Mouse (Mus musculus) testis, adult 2 months (tissue): ENCODE results near the gene Mrps25. TPM values are rescaled to one million over a fixed set of nuclear protein-coding genes. Genes with fewer than 3 reads are reported as not detected.

ENCODE experiments used
- H3K27ac ChIP-seq: fragments of 200-500 bp; 2 replicates; pipeline ENCODE4 v1.5.1; 2012; ENCODE audit warnings: low read depth, low read length; ENCODE audit not compliant: control insufficient read depth, insufficient read depth
- H3K27me3 ChIP-seq: fragments of 200-500 bp; 2 replicates; pipeline ENCODE4 v1.6.1; 2012; ENCODE audit warnings: mild to moderate bottlenecking, low read length, moderate library complexity; ENCODE audit not compliant: control insufficient read depth, insufficient read depth
- H3K36me3 ChIP-seq: fragments of 200-500 bp; 2 replicates; pipeline ENCODE4 v1.6.1; 2012; ENCODE audit warnings: mild to moderate bottlenecking, low read length; ENCODE audit not compliant: control insufficient read depth, insufficient read depth
- H3K4me1 ChIP-seq: fragments of 200-500 bp; 2 replicates; pipeline ENCODE4 v1.6.1; 2012; ENCODE audit warnings: low read length; ENCODE audit not compliant: control insufficient read depth, insufficient read depth
- H3K4me3 ChIP-seq: fragments of 200-500 bp; 2 replicates; pipeline ENCODE4 v1.5.1; 2012; ENCODE audit warnings: low read depth, mild to moderate bottlenecking, low read length, moderate library complexity, mixed read lengths; ENCODE audit not compliant: control insufficient read depth
- CTCF ChIP-seq: fragments of 200-500 bp; IDR thresholded peaks from 2 replicates; pipeline ENCODE4 v1.5.1; 2012; ENCODE audit warnings: low read depth, mild to moderate bottlenecking, inconsistent platforms, low read length, moderate library complexity; ENCODE audit not compliant: control insufficient read depth, insufficient read depth, insufficient replicate concordance
- POLR2A ChIP-seq: fragments of 200-500 bp; IDR thresholded peaks from 2 replicates; pipeline ENCODE4 v1.6.1; 2012; ENCODE audit warnings: low read depth, mild to moderate bottlenecking, inconsistent platforms, low read length, moderate library complexity; ENCODE audit not compliant: control insufficient read depth
- polyA plus RNA-seq: library from polyadenylated mRNA; depleted of rRNA; stranded (reverse); fragments of >200 nt; gene quantifications from 2 replicates; pipeline ENCODE4 v1.2.3, GENCODE M21; 2012; rRNA removed

The Mrps25 gene
- polyA plus RNA-seq = 12.2 and 14.3 TPM in 2 replicates

DNA sequence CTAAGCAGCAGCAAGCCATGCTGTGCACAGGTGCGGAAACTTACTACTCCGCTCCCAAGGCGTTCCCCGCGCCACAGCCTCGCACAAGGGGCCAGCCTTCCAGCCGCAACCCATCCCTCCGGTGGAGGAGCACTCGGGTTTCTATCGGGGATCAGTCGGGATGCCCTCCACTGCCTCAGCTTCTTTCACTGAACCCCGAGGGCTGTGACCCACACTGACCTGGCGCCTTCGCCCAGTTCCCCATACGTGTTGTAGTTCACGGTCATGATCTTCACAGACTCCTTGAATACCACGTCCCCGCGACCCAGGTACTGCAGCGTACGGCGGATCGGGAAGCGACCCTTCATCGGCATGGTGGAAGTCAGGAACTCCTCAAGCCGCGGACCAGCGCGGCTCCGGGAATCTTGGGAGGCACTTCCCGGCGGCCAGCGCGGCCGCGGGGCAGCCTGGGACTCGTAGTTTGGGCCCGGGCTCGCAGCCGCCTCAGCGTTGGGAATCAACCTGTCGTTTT lies at the start of gene Mrps25:
Mrps25 (minus strand) TSS at position 413 of the 511 bp plus-strand sequence.
- Histone ChIP-seq H3K4me3 (peak within 1 kb of the TSS; percentile 91), H3K4me1 (peaks cover 5% of the 10 kb centered on the region), H3K27ac (peak within 1 kb of the TSS; percentile 32), H3K27me3 (no peaks in the 10 kb centered on the region), H3K36me3 (no peaks in the 10 kb centered on the region)
- TF ChIP-seq POLR2A (peak; percentile 80), CTCF (no peak)

DNA sequence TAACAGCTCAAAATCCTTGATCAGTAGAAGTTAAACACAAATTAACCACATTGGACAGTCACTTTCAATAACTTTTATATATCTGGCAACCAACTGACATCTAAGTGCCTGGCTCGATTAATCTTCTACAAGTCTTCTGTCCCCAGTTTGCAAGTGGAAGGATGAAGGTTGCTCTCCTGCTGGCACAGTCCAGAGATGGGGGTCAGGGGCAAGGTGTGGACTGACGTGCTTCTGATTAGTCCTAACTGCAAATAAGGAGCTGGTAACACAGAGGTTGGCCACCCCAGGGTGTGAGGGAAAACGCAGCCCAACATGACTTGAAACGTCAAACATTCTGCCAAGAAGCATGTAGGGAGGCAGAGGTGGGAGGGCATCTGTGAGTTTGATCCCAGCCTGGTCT lies 47.9 kb upstream of the Mrps25 start:
- H3K4me3 ChIP-seq = no peak overlapping the region
- no peaks in the 10 kb centered on the region for H3K4me1 ChIP-seq
- H3K27me3 ChIP-seq = no peaks in the 10 kb centered on the region
- TF ChIP-seq CTCF (no peak), POLR2A (no peak)
- no peak overlapping the region for H3K27ac ChIP-seq
- H3K36me3 ChIP-seq = no peaks in the 10 kb centered on the region

DNA sequence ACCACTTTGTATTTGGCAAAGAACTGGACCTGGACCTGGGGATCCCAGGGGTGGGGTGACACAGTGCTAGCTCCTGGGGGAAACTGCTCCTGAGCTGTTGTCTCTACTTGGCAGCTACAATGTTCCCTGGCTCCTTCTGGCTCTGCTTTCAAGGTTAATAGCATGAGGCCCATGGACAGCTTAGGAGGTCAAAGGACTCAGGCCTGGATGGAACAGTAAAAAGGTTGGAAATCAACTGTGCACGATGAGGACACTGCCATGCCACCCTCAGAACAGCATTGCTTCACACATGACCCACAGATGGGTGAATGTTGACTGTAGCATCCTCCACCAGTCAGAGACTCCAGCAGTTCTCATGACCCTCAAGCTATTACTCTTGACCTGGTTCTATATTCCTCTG lies 47.5 kb upstream of the Mrps25 start:
- Histone ChIP-seq H3K27ac (no peak overlapping the region), H3K4me1 (no peaks in the 10 kb centered on the region), H3K36me3 (no peaks in the 10 kb centered on the region), H3K27me3 (no peaks in the 10 kb centered on the region), H3K4me3 (no peak overlapping the region)
- no peak for TF ChIP-seq CTCF

DNA sequence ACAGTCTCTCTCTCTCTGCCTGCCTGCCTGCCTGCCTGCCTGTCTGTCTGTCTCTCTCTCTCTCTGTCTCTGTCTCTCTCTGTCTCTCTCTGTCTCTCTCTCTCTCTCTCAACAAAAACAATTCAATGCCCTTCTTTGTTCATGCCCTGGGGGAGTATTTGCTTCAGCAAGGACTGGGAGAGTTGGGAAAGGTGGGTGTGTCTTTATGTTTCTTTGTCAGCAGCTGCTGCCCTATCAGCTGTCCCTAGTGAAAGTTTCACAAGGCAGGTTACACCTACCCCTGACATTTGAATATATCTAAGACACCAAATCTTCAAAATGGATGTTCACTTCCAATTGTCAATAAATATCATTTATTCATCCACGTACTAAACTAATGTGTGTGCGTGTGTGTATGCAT lies 45.8 kb upstream of the Mrps25 start:
- TF ChIP-seq POLR2A (no peak), CTCF (no peak)
- Histone ChIP-seq H3K27ac (no peak overlapping the region), H3K36me3 (no peaks in the 10 kb centered on the region), H3K4me3 (no peak overlapping the region; the same call in none of the 2 replicates), H3K27me3 (no peaks in the 10 kb centered on the region), H3K4me1 (no peaks in the 10 kb centered on the region)

DNA sequence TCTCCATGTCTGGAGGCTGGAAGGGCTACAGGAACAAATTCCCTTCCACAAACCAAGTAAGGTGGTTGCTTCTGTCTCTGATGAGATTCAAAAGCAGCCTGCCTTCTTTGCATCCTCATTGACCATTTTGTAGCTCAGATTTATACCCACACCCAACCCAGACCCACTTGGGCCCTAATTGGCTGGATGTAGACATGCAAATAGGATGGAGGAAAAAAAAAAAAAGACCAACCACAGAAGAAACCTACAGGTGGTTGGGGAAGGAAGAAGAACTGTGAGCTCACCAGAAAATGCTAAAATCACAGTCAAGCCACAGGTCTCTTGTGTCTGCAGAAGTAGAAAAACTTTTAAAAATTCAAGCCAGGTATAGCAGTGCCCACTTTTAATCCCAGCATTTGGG lies 45.3 kb upstream of the Mrps25 start:
- Histone ChIP-seq H3K36me3 (no peaks in the 10 kb centered on the region), H3K27me3 (no peaks in the 10 kb centered on the region), H3K27ac (no peak overlapping the region), H3K4me3 (no peak overlapping the region), H3K4me1 (no peaks in the 10 kb centered on the region)
- no peak for TF ChIP-seq POLR2A
- no peak for TF ChIP-seq CTCF

DNA sequence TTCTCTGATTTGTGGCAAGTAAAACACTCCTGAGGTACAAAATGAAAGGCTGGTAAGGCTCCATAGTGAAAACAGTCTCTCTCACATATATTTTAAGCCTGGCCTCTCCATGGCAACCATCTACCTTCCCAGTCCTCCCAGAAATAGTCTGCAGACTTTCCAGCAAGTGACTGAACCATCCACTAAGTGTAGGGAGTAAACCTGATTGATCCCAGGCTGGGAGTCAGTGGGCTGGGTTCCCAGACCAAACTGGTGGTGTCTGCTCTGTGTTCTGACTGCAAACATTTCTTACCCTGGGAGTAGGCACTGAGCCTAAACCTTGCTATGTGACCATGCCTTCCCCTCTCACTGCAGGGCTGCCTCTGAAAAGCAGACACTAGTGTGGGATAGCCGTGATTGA lies 41.1 kb upstream of the Mrps25 start:
- Histone ChIP-seq H3K4me1 (no peaks in the 10 kb centered on the region), H3K27ac (no peak overlapping the region), H3K36me3 (no peaks in the 10 kb centered on the region), H3K4me3 (no peak overlapping the region), H3K27me3 (no peaks in the 10 kb centered on the region)
- TF ChIP-seq POLR2A = no peak
- TF ChIP-seq CTCF = no peak

DNA sequence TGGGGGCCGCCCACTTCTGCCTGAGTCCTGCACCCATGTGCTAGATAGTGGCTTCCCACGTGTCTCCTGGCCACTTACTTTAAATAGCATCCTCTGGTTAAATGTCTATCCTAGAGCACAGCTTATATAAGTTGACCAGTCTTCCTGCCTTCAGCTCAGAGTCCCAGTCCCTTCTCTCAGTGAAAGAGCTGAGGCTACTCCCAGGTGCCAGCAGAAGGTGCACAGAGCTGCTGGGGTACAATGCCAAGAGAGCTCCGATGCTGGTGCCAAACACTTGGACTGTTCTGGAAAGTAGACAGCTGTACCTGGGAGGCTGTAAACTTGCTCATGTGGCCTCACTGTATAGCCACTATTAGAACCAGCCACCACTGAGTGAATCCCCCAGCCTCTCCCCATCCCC lies 38.2 kb upstream of the Mrps25 start:
- H3K27me3 ChIP-seq = no peaks in the 10 kb centered on the region
- H3K4me1 ChIP-seq = no peaks in the 10 kb centered on the region
- H3K36me3 ChIP-seq = no peaks in the 10 kb centered on the region; the same call in 1 of the 2 replicates
- no peak overlapping the region for H3K4me3 ChIP-seq
- no peak overlapping the region for H3K27ac ChIP-seq
- no peak for TF ChIP-seq POLR2A
- no peak for TF ChIP-seq CTCF

DNA sequence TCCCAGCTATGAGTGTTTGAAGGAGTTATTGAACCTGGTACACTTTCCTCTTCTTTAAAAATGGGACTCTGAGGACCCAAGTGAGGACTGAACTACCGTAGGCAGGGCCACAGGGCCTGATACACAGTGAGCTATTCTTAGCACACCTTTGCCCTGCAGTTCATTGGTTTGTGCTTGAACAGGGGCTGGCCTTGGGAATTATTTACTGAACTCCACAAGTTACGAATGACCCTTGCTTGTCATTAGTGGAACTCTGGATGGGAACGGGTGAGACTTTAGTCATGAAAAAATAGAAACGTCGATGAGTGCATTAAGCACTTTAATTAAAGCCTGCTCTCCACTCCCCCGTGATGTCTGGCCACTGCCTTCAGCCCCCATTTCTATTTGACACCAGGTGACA lies 37.8 kb upstream of the Mrps25 start:
- H3K27me3 ChIP-seq = no peaks in the 10 kb centered on the region

More for the DNA sequence above, 37.8 kb upstream of the Mrps25 start:
- H3K27ac ChIP-seq = no peak overlapping the region
- no peaks in the 10 kb centered on the region; the same call in 1 of the 2 replicates for H3K36me3 ChIP-seq
- H3K4me1 ChIP-seq = no peaks in the 10 kb centered on the region
- no peak overlapping the region for H3K4me3 ChIP-seq
- TF ChIP-seq POLR2A (no peak), CTCF (no peak)
